Mouse (Mus musculus) spleen, adult 2 months (tissue): ENCODE measurements around the gene Trpc4ap. TPM values are rescaled to one million over a fixed set of nuclear protein-coding genes. Genes with fewer than 3 reads are reported as not detected.
"Not testable (repeated sequence)": the region's sequence is repeated elsewhere in the genome, so short reads cannot be mapped to it uniquely, and the experiment has no call there.

ENCODE experiments used
- DNase-seq, 2 experiments: peaks; one replicate each; pipeline versions ENCODE4 v3.0.0 to v3.0.0-alpha.2; 2012 to 2021; ENCODE audit warnings: low spot score in 2 of 2, low read depth in 1 of 2
- H3K27ac ChIP-seq: fragments of 200-500 bp; 2 replicates; pipeline ENCODE4 v1.5.1; 2012; ENCODE audit warnings: low read length, inconsistent platforms; ENCODE audit not compliant: insufficient read depth
- H3K27me3 ChIP-seq: fragments of 200-500 bp; 2 replicates; pipeline ENCODE4 v1.6.1; 2012; ENCODE audit warnings: mild to moderate bottlenecking, moderate library complexity, low read length, inconsistent platforms; ENCODE audit not compliant: control insufficient read depth, insufficient read depth
- H3K36me3 ChIP-seq: fragments of 200-500 bp; 2 replicates; pipeline ENCODE4 v1.6.1; 2012; ENCODE audit warnings: mild to moderate bottlenecking, low read length, inconsistent platforms; ENCODE audit not compliant: control insufficient read depth, insufficient read depth
- H3K4me1 ChIP-seq: fragments of 200-500 bp; 2 replicates; pipeline ENCODE4 v1.6.1; 2011; ENCODE audit warnings: inconsistent platforms; ENCODE audit not compliant: control insufficient read depth, insufficient read depth, insufficient read length
- H3K4me3 ChIP-seq: fragments of 200-500 bp; 2 replicates; pipeline ENCODE4 v1.5.1; 2011; ENCODE audit warnings: mild to moderate bottlenecking, inconsistent platforms; ENCODE audit not compliant: insufficient read depth, insufficient read length; ENCODE audit errors: extremely low read depth
- CTCF ChIP-seq: fragments of 200-500 bp; IDR thresholded peaks from 2 replicates; pipeline ENCODE4 v1.5.1; 2011; ENCODE audit warnings: mild to moderate bottlenecking, inconsistent platforms; ENCODE audit not compliant: insufficient read depth, insufficient read length, insufficient replicate concordance; ENCODE audit errors: extremely low read depth
- POLR2A ChIP-seq: fragments of 200-500 bp; IDR thresholded peaks from 2 replicates; pipeline ENCODE4 v1.6.1; 2011; ENCODE audit warnings: low read depth, low read length, inconsistent platforms
- WGBS: fragments of 180-500 bp; shearing (Covaris S2); methylation state at CpG from one replicate; pipeline ENCODE4 v1.1.7; 2018; 5-methylcytosine and 5-hydroxymethylcytosine counted together
- polyA plus RNA-seq: library from polyadenylated mRNA; depleted of rRNA; stranded (reverse); fragments of >200 nt; gene quantifications from 2 replicates; pipeline ENCODE4 v1.2.3, GENCODE M21; 2012

Trpc4ap gene
- polyA plus RNA-seq, 1 experiment, result 144 TPM

DNA sequence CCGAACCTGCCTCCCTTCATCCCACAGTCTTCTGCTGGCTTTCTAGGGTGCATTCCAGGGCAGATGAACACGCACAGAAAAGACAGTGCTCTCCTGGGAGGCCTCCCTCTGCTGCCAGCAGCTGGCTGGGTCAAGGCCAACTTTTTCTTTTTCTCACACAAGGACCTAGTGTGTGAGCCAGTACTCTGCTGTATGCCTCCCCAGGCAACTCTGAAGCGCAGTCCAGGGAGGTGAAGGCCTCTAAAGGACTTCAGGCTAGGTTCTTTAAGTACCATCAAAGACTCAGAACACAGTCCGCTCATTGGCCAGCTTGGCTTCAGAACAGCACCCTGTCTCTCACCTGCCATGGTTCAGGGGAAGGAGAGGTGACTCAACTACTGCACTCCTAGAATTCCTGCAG lies 15.1 kb upstream of the Trpc4ap start:
- Histone ChIP-seq H3K27me3 (no peaks in the 10 kb centered on the region), H3K4me1 (no peaks in the 10 kb centered on the region), H3K27ac (no peak overlapping the region), H3K4me3 (no peak overlapping the region), H3K36me3 (peaks cover 35% of the 10 kb centered on the region)
- 90% methylated on average over 4 of the region's 4 CpGs for WGBS
- DNase-seq, result no peak
- TF ChIP-seq POLR2A (no peak), CTCF (no peak)

DNA sequence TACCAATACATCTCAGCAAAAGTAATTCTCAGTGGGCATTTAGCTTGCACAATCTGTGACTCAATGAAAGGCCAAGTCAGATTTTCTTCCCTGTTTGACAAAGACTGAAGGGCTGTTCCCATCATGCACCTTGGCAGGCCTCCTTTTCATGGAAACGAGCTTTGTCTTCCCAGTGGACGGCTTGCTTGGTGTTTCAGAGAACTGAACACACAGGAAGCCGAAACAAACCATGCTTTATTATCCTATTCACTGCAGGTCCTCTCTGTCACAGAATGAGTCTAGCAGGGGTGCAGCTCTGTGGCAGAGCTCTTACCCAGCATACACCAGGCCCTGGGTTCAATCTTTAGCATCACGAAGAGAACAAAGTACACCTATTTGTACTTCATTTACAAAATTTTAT lies 11.4 kb upstream of the Trpc4ap start:
- WGBS, result 92% methylated on average over 4 of the region's 4 CpGs
- H3K4me3 ChIP-seq, result no peak overlapping the region
- H3K4me1 ChIP-seq, result no peaks in the 10 kb centered on the region
- no peak for DNase-seq
- no peaks in the 10 kb centered on the region for H3K27me3 ChIP-seq
- peaks cover 25% of the 10 kb centered on the region for H3K36me3 ChIP-seq
- TF ChIP-seq POLR2A, result no peak
- no peak for TF ChIP-seq CTCF
- no peak overlapping the region for H3K27ac ChIP-seq

DNA sequence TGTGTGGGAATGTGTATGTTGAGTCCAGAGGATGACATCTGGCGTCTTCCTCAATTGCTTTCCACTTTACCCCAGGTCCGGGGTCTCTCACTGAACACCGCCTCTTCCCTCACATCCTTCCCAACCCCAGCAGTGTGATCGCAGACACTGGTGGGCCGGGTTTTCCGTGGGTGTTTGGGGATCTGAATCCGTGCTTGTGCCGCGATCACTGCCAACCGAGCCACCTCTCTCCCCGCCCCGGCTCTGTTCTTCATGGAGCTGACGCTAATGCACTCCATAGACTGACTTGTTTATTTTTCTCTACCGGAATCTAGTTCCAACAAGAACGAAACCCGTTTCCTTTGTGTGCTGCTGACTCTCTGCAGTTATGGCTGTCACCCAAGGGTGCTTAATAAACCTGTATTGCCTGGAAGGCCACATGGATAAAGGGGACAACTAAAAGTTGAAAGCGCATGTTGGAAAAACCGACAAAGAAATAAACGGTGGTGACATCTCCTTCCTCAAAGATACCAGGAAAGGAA lies 9.3 kb upstream of the Trpc4ap start:
- DNase-seq, result no peak
- Histone ChIP-seq H3K27me3 (no peaks in the 10 kb centered on the region), H3K4me1 (peaks cover 3% of the 10 kb centered on the region; the same call in 1 of the 2 replicates), H3K27ac (no peak overlapping the region), H3K36me3 (peaks cover 24% of the 10 kb centered on the region), H3K4me3 (no peak overlapping the region)
- TF ChIP-seq CTCF (no peak), POLR2A (no peak)
- WGBS, result 92% methylated on average over 19 of the region's 19 CpGs

DNA sequence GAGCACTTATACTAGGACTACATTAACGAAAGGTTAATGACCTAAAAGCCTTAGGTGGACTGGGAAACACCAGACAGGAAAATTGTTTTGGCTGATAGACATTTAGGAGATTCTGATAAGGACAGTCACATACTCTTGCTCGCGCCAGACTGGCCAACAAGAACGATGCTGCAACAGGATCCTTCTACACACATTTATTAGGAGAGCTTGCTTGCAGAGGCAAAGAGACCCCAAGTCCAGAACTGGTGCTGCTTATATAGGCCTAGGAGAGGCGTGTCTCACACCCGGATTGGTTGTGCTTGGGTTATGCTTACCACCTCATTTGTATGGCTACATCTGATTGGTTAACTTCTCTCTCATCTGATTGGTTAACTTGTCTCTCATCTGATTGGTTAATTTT lies 6.3 kb upstream of the Trpc4ap start:
- H3K4me1 ChIP-seq, H3K4me3 ChIP-seq, H3K27ac ChIP-seq, H3K36me3 ChIP-seq, H3K27me3 ChIP-seq, DNase-seq: not testable (repeated sequence)
- 95% methylated on average over 6 of the region's 6 CpGs for WGBS

DNA sequence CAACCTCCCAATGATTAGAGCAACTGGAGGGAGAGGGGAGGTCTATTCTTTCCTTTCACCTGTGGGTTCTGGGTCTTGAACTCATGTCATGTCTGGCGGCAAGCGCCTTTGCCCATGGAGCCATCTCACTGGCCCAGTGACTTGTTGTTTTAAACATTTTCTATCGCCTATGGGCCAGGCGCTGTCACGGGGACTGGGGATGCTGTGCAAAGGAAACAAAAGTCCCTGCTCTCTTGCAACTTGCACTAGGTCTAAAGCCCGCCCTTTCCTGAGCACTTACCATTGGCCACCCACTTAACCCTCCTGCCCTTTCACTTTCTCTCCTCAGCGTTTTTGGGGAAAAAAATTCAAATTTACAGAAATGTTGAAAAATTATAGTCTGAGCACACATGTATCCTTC lies 4.7 kb upstream of the Trpc4ap start:
- Histone ChIP-seq H3K27ac (no peak overlapping the region), H3K4me3 (no peak overlapping the region), H3K27me3 (no peaks in the 10 kb centered on the region), H3K36me3 (peaks cover 3% of the 10 kb centered on the region; the same call in 1 of the 2 replicates), H3K4me1 (peaks cover 3% of the 10 kb centered on the region; the same call in 1 of the 2 replicates)
- WGBS, result 24% methylated on average over 7 of the region's 7 CpGs
- DNase-seq, result no peak
- TF ChIP-seq CTCF (no peak), POLR2A (no peak)

DNA sequence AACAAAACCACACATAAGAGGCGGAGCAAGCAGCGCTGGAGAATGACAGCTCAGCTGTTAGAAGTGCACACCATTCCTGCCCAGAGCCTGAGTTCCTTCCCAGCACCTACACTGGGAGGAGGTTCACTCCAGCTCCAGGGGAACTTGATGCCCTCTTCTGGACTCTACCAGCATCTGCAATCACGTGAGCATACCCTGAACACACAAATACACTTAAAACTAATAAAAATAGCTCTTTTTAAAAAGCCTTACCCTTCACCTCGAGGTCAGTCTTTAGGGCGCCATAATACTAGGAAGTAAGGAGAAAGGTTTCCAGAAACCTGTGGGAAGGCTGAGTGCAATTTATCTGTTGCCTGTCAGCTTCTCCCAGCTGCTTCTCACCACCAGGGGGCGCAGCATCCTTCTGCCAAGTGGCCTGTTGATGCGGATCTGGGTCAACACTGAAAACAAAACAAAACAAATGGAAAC lies 3.9 kb upstream of the Trpc4ap start:
- peak; percentile 65 to 78 for DNase-seq
- H3K36me3 ChIP-seq, result no peaks in the 10 kb centered on the region

DNA sequence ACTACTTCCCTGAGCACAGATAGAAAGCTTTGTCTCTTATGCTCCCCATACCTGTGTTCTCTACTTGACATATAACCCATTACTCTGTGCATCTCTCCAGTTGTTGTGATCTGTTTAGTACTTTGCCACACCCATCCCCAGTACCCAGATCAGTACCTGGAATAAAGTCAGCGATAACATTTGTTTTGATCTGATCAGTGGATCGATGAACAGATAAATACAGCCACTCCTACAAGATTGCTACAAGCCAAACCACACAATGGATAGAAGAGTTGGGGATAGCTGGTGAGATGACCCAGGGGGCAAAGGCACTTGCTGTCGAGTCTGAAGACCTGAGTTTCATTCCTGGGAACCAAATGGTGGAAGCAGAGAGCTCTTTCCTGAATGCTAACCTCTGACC lies 3.1 kb upstream of the Trpc4ap start:
- H3K4me3 ChIP-seq, result no peak overlapping the region

More for the DNA sequence above, 3.9 kb upstream of the Trpc4ap start:
- no peak overlapping the region for H3K27ac ChIP-seq
- H3K27me3 ChIP-seq, result no peaks in the 10 kb centered on the region
- H3K4me3 ChIP-seq, result no peak overlapping the region
- H3K4me1 ChIP-seq, result peaks cover 3% of the 10 kb centered on the region; the same call in 1 of the 2 replicates
- TF ChIP-seq CTCF (peak; percentile 90; the same call in 1 of the 2 replicates), POLR2A (no peak)
- 27% methylated on average over 7 of the region's 7 CpGs for WGBS

More for the DNA sequence above, 3.1 kb upstream of the Trpc4ap start:
- 88% methylated on average over 3 of the region's 3 CpGs for WGBS
- TF ChIP-seq POLR2A (no peak), CTCF (no peak)
- Histone ChIP-seq H3K27ac (no peak overlapping the region), H3K4me1 (peaks cover 9% of the 10 kb centered on the region; the same call in 1 of the 2 replicates), H3K27me3 (no peaks in the 10 kb centered on the region), H3K36me3 (no peaks in the 10 kb centered on the region)
- DNase-seq, result no peak
